Mouse (Mus musculus): ENCODE data around the gene Slc39a12. TPM values are rescaled to one million over a fixed set of nuclear protein-coding genes. Genes with fewer than 3 reads are reported as not detected.

Slc39a12 gene
- polyA plus RNA-seq, 1 experiment = not detected

DNA sequence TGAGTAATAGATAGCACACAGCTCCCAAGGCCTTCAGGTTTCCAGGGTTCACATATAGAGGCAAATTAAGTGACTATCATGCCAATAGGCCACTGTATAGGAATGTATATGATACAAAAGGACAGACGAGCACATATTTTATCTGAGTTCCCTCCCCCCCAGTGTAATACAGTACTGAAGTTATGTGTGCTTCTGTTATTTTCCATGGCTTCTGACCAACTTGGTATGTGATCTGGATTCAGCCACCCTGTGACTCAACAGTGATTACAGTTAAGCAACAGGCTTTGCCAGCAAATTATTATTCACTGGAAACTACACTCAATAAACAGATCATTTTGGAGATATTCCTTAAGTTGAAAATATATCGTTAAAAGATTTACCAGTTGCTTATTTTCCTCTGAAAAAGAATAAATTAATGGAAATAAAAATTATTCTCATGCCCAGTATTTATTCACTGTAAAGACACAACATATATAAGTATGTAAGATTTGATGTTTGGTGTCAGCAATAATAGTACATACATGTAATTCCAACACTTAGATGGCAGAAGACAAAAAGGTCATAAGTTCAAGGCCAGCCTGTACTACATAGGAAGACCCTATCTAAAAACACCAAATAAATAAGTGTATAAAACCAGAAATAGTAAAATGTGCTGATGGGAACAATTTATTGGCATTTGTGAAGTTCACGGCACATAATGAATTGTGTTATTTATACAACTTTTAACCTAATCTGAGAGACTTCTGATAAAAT is 146.4 kb downstream of the Slc39a12 start:
- no peak overlapping the region for H3K27ac ChIP-seq (replicated peaks; ENCODE audit: low read depth, low read length)
- no peaks in the 10 kb centered on the region for H3K4me1 ChIP-seq (ENCODE audit: control insufficient read depth, insufficient read depth, insufficient read length, low read length)
- no peak overlapping the region for H3K4me3 ChIP-seq (ENCODE audit: insufficient read depth, low read depth, low read length)

GRCm38 (mm10) chr2:14535246-14535671 is 147.1 kb downstream of the Slc39a12 start:
- H3K4me3 ChIP-seq (ENCODE audit: insufficient read depth, low read depth, low read length) = no peak overlapping the region
- no peak overlapping the region for H3K27ac ChIP-seq (replicated peaks; ENCODE audit: low read depth, low read length)
- H3K4me1 ChIP-seq (ENCODE audit: control insufficient read depth, insufficient read depth, insufficient read length, low read length) = no peaks in the 10 kb centered on the region

- no peak overlapping the region for H3K27ac ChIP-seq (replicated peaks; ENCODE audit: low read depth, low read length)
- H3K4me3 ChIP-seq (ENCODE audit: insufficient read depth, low read depth, low read length) = no peak overlapping the region
- H3K4me1 ChIP-seq (ENCODE audit: control insufficient read depth, insufficient read depth, insufficient read length, low read length) = no peaks in the 10 kb centered on the region
These were observed 149.7 kb downstream of the Slc39a12 start for GRCm38 (mm10) chr2:14537781-14538180.

DNA sequence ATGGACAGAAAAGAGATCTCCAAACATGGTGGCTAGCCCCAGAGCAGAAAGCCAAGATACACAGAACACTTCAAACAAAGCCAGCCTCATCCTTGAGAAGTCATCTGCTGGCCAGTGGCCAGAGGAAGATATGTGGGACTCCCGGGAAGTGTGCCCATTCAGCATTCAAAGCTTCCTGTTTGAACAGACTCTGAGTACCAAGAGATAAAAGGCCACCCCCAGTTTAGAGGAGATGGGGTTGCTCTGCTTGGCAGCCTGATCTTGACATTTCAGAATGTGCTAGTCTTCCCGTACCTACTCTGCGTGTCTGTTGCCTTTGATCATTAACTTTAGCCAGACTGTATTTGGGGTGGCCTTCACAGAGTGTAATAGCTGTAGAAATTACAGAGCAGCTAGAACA is 155.2 kb downstream of the Slc39a12 start:
- no peak overlapping the region for H3K4me3 ChIP-seq (ENCODE audit: insufficient read depth, low read depth, low read length)
- H3K27ac ChIP-seq (replicated peaks; ENCODE audit: low read depth, low read length) = no peak overlapping the region
- no peaks in the 10 kb centered on the region for H3K4me1 ChIP-seq (ENCODE audit: control insufficient read depth, insufficient read depth, insufficient read length, low read length)

DNA sequence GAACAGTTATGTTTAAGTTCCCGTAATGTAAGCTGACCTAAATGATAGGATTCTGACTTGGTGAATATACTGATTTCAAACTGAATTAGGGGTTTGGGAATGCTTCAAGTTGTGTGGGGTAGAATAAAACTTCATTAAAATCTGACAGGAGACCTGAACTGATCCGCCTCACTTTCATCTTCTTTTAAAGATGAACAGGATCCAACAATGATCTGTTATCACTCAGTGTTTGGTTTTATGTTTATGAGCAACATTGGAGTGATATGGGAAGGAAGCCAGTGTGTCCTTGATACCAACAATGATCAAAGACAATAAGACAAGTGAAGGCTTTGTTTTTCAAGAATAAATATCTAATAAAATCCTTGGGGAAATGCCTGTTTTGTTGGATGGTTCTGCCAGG is 155.7 kb downstream of the Slc39a12 start:
- Histone ChIP-seq H3K4me1 (ENCODE audit: control insufficient read depth, insufficient read depth, insufficient read length, low read length) (no peaks in the 10 kb centered on the region), H3K27ac (replicated peaks; ENCODE audit: low read depth, low read length) (no peak overlapping the region)

More for the DNA sequence above, 155.7 kb downstream of the Slc39a12 start:
- no peak overlapping the region for H3K4me3 ChIP-seq (ENCODE audit: insufficient read depth, low read depth, low read length)

Other genes starting within 250 kb of the Slc39a12 start
- gene Tmem236, start 213.8 kb upstream of the Slc39a12 start, polyA plus RNA-seq (2012; ENCODE audit: insufficient read depth, insufficient read length, missing spikeins) = not detected in 2 replicates
- 12.1 and 16.7 TPM in 2 replicates for gene Mrc1, start 158.9 kb upstream of the Slc39a12 start, polyA plus RNA-seq (2012; ENCODE audit: insufficient read depth, insufficient read length, missing spikeins)
- gene Cacnb2, start 214.8 kb downstream of the Slc39a12 start, polyA plus RNA-seq (2012; ENCODE audit: insufficient read depth, insufficient read length, missing spikeins) = 0.54 TPM in 1 of 2 replicates, not detected in the other

Data from brown adipose tissue, adult 24 weeks (tissue).